Mouse (Mus musculus): ENCODE results near the gene Rpl18.
A peak's percentile ranks its signal among the peaks of the same experiment; 100 is the strongest.

Rpl18 gene

DNA sequence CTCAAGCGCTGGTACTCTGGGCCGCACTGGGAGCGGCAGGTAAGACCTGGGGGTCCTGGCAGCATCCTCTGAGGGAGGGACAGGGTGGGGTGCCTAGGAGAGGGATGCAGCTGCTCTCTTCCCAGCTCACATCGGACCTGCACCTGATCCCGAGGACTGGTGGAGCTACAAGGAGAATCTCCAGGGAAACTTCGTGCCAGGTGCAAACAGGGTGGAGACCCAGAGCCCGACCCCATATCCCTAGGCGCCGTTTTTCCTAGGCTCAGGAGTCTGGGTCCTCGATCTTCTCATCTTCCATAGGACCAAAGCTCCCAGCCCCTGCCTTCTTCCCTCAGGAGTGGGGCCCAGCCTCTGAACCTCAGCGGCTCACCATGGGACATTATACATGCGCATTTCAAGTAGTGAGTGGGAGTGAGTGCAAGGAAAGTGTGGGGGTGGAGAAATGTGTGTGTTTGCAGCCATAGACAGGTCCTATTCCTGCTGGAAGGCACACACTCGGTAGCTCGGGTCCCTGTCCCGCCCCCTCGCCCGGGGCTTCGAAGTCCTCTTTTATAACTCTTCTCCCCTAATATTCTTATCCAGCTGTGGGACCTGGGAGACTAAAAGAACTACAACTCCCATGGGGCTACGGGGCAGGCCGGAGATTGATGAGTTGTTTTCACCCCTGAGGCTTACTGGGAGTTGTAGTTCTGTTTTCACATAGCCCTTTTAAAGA, 14.8 kb upstream of the Rpl18 start:
- peak; percentile 83 to 84 for DNase-seq

DNA sequence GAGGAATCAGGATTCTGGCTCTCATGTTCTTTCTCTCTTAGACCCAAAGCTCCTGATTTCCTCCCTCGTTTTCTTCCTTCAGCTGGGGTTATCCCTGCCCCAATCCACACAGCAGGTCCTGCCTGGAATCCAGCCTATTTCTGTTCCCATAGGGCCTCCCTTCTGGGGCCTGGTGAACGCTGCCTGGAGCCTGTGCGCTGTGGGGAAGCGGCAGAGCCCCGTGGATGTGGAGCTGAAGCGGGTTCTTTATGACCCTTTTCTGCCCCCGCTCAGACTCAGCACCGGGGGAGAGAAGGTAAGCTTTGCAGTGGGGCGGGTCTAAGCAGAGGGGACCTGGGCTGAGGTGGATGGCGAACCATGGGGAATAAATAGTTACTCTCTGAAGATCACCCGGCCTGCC, 14.2 kb upstream of the Rpl18 start:
- peak; percentile 52 to 62 for DNase-seq

DNA sequence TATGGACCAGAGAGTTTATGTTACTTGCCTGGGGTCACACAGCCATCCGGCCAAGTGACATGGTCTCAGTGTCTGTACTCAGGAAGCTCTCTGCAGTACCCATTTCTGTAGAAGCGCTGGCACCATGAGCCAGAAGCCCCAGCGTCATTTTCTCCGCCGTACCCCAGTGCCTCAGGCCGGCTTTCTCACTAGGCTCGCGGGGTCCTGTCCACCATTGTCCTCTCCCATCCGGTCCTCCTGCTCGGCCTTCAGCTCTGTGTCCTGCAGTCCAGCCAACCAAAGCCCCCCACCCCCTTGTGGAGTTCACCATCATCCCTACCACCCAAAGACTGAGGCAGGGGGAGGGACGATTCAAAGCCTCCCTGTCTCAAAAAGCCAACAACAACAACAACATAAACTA, 13.7 kb upstream of the Rpl18 start:
- peak; percentile 21 to 43 for DNase-seq

DNA sequence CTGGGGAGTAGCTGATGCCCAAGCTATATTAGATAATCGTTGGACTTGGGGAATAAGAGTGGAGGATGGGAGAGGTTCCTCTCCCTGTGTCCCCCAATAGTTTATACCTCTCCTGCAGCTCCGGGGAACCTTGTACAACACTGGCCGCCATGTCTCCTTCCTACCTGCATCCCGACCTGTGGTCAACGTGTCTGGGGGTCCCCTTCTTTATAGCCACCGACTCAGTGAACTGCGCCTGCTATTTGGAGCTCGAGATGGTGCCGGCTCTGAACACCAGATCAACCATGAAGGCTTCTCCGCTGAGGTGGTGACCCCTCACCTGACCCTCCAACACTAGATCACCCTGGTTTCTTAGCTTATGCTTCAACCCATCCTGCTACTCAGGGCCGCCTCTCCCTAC, 12.9 kb upstream of the Rpl18 start:
- no peak for DNase-seq

DNA sequence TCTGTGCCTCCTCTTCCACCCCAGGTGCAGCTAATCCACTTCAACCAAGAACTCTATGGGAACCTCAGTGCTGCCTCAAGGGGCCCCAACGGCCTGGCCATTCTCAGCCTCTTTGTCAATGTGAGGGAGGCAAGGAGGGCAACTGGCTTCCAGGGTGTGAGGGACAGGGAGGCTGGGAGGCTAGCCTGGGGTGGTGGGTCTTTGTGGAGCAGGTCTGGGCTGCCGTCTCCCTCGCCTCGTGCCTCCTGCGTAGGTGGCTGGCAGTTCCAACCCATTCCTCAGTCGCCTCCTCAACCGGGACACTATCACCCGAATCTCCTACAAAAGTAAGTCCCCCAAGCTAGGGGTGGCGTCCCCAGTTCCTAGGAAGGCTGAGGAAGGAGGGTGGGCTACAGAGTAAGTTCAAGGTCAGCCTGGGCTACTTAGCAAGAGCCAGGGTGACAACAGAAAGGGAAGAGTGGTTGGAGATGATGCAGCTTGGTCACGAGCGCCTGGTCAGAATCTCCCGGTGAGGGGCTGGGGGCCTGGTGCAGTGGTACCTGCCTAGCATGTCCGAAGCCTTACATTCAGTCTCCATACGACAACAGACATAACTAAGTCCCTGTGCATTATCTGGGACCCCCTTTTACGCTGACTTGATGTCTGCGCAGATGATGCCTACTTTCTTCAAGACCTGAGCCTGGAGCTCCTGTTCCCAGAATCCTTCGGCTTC, 12.3 kb upstream of the Rpl18 start:
- DNase-seq, result peak in 1 of 2 experiments; percentile 25

DNA sequence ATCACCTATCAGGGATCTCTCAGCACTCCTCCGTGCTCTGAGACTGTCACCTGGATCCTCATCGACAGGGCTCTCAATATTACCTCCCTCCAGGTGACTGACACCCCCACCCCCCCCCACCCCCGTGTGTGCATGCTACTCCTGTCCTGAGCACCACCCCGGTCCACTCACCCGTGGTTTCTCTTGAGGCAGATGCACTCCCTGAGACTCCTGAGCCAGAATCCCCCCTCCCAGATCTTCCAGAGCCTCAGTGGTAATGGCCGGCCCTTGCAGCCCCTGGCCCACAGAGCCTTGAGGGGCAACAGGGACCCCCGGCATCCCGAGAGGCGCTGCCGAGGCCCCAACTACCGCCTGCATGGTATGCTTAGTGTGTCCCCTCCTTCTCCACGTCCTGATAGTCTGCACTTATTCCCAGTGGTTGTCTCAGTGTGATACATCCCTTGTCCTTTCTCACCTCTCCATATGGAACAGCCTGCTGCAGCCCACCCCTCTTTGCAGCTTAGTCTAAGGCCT, 11.7 kb upstream of the Rpl18 start:
- no peak for DNase-seq

DNA sequence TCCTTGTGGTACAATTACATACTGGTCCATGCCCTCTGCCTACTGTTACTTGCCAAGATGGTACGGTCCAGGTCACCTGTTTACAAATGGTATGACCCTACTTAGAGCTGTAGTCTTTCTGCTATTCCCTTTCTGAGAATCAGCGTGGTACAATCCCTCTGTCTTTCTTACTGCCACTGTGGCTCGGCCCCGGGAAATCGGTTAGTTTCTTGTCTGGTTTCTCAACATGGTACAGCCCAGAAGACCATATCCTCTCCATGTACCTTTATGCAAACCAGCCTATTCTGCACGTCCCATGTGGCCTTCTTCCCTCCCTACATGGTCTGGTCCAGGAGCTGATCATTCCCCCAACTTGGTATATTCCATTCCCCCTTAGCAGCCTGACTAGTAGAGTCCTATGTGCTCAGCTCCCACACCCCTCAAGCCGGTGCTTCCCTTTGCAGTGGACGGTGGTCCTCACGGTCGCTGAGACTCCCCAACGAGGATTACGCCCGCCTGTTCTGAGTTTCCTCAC, 11.2 kb upstream of the Rpl18 start:
- DNase-seq, result peak; percentile 79 to 85

DNA sequence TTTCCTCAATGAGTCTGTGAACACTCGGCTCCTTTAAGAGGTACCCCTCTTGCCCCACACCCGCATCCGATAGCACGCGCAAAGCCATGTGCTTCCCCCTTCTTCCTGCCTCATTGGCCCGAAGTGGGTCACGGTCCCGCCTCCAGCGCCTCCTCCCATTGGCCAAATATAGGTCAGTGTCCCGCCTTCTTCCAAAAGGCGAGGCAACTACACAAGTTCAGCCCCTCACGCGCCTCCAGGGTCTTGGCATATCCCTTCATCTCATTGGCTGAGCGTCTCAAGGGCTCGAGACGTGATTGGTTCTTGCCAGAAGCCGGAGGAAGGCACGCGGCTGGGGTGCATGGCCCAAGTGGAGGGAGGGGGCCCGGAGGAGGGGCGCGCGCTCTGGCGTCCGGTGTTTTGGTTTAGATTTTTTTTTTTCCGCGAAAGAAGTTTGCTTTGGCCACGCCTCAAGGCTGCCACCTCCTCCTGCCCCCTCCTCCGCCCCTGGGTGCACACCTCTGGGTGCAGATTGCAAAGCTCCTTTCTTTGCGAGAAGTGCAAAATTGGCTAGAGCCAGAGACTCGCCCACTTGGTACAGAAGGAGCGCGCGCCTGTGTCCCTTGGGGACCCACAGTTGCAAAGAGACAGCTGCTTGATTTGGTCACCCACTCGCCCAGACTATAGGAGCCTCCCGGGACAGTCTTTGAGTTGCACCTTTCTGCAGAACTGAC, 10.4 kb upstream of the Rpl18 start, which contains the start of gene Dbp:
Gene Dbp (plus strand): TSS at position 359 of the 713 bp plus-strand sequence.
- peak; percentile 97 to 98 for DNase-seq

DNA sequence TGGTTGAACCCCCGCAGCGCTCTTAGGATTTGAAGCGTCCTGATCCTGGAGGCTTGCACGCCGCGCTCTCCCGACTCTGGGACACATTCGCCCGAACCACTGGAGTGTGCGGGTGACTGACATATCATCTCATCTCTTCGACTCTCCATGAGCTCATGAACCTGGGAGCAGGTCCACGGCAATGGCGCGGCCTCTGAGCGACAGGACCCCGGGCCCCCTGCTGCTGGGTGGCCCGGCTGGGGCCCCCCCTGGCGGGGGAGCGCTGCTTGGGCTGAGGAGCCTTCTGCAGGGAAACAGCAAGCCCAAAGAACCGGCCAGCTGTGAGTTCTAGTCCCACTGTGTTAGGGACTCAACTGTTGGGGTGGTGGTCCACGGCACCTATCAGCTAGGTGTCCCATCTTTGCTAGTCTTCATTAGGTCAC, 9.8 kb upstream of the Rpl18 start:
- no peak for DNase-seq

DNA sequence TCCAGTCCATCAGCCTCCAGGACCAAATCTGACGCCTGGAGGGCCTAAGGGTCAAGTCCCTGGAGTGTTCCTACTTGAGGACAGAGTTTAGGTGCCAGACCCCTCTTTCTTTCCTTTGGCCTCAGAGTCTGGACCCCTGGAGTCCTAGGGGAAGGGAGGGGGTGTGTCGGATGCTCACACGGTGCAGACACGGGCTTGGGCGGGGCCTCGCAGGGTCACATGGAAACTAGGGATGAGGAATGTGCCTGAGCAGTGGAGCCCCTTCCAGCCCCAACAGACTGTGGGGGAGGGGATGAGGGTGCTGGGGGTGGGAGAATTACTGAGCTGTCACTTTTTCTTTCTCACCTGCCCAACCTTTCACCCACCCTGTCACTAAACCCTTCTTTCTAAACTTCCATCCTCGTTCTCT, 9.4 kb upstream of the Rpl18 start:
- peak; percentile 83 to 85 for DNase-seq

DNA sequence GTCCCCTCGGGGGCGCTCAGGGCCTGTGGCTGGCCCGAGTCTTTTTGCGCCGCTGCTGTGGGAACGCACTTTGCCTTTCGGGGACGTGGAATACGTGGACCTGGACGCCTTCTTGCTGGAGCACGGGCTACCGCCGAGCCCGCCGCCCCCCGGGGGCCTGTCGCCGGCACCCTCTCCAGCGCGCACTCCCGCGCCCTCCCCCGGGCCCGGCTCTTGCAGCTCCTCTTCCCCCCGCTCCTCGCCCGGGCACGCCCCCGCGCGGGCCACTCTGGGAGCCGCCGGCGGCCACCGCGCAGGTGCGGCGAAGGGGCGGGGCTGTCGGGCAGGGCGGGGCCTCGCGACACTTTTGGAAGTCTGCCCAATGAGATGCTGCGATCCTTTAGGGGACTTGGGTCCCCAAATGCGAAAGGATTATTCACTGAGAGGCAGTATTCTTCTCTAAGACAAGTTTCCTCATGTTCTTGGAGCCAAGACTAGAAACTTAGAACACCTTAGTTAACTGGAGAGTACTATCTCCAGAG, 8.5 kb upstream of the Rpl18 start:
- DNase-seq, result peak; percentile 89 to 95

DNA sequence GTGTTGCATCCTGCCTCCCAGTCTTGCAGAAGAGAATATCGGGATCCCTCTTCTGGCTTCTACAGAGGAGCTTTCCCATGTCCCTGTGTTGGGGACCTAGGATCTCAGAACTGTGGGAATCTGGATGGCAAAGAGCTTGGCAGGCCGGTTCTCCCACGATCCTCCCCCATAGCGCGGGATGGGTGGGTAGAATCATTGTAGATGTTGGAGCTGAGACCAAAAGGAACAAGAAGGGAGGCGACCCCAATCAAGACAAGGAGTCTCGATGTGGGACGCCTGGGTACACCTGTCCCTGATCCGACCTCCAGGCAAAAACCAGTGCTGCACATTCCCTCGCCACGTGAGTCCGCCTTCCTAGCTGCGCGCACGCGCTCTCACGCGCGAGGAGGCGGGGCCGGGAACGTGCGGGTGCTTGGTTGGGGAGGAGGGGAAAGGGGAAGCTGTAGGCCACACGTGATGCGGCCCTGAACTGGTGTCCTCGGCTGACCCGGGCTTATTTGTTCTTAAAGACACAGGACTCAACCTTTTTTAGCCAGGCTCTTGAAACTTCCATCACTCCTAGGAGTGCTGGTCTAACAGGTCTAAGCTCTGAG, 7.8 kb upstream of the Rpl18 start:
- DNase-seq, result peak; percentile 98

DNA sequence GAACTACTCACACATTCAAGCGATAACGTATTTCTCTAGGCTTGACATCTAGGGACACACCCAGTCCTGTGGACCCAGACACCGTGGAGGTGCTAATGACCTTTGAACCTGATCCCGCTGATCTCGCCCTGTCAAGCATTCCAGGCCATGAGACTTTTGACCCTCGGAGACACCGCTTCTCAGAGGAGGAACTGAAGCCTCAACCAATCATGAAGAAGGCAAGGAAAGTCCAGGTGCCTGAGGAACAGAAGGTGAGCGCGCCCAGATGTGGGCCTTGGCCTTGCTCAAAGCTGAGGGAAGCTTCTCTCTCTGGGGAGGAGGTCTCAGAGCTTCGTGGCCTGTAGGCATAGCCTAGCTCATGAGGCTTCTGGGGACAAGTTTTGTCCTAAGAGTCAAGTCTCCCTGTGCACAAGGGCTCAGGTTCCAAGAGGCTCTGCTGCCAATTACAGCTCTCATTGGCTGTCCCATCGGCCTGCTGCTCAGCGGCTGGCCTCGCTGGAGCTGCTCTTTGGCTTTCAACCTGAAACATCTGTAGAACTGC, 7.0 kb upstream of the Rpl18 start:
- DNase-seq, result peak in 1 of 2 experiments; percentile 52

DNA sequence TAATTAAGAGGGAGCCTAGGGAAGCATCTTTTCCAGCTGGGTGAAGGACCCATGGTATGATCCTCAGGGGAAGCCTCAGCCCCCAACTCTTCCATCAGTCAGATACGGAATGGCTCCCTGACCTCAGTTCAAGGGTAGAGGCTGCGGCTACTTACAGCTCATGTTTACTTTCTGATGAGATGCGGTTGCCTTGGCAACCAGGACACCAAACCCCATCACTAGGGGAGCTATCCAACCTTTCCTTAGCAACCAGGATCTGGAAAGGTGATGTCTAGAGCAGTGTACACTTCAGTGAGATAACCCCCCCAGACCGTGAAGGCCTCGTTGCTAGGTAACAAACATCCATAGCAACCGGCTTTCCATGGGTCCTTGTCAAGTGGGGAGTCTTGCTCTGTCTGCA, 6.2 kb upstream of the Rpl18 start:
- peak in 1 of 2 experiments; percentile 38 for DNase-seq

DNA sequence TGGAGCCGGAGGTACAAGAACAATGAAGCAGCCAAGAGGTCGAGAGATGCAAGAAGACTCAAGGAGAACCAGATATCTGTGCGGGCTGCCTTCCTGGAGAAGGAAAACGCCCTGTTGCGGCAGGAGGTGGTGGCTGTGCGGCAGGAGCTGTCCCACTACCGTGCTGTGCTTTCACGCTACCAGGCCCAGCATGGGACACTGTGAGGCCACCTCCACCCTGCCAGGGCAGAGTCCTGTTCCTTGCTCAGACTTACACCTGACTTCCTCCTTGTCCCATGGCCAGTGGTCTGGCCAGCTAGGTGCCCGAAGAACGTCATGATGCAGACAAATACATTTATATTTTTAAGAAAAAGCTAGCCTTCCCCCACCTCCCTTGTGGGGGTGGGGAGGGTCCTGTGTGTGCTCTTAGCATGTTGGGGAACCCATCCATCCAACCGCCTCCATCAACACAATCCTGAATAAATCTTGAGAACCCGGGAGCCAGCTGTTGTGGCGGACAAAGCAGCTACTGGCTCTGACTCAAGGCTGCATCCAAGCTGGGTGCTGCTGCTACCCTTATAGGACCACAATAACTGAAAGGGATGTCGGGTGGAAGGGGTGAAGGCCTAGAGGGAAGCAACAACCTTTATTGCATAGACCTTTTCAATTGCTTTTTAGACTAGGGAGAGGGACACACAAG, 5.4 kb upstream of the Rpl18 start:
- DNase-seq, result peak in 1 of 2 experiments; percentile 46

DNA sequence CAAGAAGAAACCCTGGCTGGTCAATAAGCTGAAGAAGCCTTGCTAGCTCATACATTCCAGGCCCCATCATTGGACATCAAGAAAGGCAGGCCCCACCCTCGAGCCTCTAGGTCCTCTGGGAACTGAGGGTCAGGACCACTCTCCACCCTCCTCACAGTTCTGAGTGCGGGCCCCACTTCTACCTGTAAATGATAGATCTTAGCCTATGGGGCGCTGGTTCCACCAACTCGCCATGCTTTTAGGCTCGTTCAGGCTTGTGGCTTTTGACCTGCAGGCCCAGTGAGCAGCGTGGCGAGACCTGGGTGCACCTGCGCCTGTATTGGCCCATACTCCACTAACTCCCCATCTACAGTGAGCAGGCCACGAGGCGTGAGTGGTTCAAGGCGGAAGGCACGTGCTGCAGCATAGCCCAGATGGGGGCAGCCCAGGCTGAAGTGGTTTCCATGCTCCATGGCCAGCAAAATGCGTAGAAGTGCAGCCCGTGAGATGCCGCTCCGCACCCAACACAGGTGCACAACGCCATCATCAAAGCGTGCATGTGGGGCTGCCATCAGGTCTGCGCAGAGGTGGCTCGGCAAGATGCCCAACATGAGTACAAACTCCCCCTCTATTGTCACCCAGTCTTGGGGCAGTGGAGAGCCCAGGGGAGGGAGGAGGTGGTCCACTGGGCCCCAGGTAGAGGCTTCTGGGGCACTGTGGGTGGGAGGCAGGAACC, 4.6 kb upstream of the Rpl18 start:
- no peak for DNase-seq

DNA sequence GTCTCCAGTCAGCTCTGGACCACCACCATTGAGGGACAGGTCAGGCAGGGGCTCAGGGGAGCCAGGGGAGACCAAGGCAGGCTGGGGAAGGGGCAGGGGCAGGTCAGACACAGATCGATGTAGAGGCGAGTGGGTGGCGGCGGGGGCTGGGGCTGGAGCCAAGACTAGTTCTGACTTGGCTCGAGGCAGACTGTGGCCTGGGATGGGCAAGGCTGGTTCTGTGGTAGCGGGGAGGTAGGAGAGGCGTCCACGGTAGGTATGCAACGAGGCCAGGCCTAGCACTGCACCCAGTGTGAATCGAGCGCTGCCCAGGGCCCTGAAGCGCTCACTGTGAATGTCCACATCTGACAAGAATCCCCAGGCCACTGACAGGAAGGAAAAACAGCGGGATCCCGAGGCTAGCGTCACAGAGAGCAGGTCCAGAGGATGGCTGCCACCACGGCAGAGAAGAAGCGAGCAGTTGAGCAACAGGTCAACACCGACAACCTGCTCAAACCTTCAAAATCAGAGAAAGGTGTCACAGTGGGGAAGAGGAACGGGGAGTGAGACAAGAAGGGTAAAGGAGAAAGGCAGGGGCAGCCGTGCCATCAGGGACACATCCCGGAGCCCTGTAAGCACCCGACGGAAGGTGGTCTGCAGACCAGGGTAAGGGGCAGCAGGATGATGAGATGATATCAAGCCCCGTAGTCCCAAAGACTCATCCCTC, 3.8 kb upstream of the Rpl18 start:
- DNase-seq, result peak in 1 of 2 experiments; percentile 52

DNA sequence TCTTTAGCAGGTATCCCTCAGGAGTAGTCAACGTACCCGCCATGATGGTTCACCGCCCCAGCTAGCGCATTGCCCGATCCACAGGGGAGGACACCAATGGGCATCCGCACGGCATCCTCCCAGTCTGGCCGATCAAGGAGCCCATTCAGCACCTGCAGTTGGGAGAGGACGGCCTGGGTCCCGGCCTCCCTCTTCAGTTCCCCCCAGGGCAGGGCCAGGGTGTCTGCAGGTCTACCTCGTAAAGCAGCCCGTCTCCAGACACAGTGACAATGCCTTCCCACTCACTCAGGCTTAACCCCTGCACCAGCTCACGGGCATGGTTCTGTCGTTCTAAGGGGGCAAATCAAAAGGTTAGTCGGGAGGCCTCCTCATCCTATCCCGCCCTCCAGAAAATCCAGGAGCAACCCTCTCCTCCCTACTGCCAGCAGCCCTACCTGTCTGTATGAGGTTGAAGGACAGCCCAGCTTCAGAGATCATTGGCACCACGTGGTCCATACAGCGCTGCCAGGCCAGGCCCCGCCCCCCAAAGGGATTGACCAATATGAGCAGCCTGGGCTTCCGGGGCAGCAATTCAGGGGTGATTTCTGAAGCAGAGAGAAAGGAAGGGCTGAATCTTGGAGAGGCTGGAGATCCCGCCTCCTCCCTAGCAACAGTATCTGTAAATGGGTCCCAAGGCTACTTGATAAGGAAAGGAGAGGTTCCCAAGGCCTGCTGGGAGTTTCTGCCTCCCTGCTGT, 3.1 kb upstream of the Rpl18 start:
- DNase-seq, result peak; percentile 45 to 58

DNA sequence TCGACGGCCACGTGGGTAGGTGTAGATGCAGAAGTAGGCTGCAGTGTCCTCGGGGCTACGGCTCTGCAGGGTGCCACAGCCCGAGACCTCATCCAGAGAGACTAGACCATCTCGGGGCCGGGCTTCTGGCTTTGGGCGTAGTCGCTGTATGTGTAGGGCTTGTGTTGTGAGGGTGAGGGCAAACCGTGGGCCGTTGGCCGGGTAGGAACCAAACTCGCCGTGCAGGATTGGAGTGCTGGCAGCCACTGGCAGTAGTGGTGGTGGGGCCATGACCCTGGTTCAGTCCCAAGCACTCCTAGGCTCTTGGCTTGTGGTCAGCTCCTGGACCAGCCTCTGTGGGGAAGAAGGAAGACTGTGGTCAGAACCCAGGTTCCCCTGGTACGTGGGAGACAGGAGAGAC, 1.9 kb upstream of the Rpl18 start:
- DNase-seq, result peak in 1 of 2 experiments; percentile 51
